Mouse (Mus musculus) forebrain, postnatal 0 days (tissue): ENCODE results near the gene Chpt1. TPM values are rescaled to one million over a fixed set of nuclear protein-coding genes. Genes with fewer than 3 reads are reported as not detected.

ENCODE experiments used
- ATAC-seq: fragments of 200-750 bp; cut with Nextera tagmentation; 2 replicates; pipeline ENCODE4 v1.8.0; 2017; ENCODE audit warnings: mild to moderate bottlenecking, moderate library complexity
- DNase-seq: peaks from one replicate; pipeline ENCODE4 v3.0.0-alpha.2; 2015
- H3K27ac ChIP-seq: fragments of 300-500 bp; sonication (generic); 2 replicates; pipeline ENCODE4 v1.5.1; 2014; ENCODE audit warnings: low read depth, mild to moderate bottlenecking, antibody characterized with exemption, low read length, moderate library complexity, mixed read lengths
- H3K27me3 ChIP-seq: fragments of 300-500 bp; sonication (generic); 2 replicates; pipeline ENCODE4 v1.6.1; 2014; ENCODE audit warnings: mild to moderate bottlenecking, low read length, mixed read lengths; ENCODE audit not compliant: insufficient read depth
- H3K36me3 ChIP-seq: fragments of 300-500 bp; sonication (generic); 2 replicates; pipeline ENCODE4 v1.6.1; 2014; ENCODE audit warnings: mild to moderate bottlenecking, moderate library complexity; ENCODE audit not compliant: insufficient read depth
- H3K4me1 ChIP-seq: fragments of 300-500 bp; sonication (generic); 2 replicates; pipeline ENCODE4 v1.6.1; 2014; ENCODE audit warnings: antibody characterized with exemption; ENCODE audit not compliant: insufficient read depth
- H3K4me2 ChIP-seq: fragments of 300-500 bp; sonication (generic); 2 replicates; pipeline ENCODE4 v1.6.1; 2014; ENCODE audit warnings: low read depth, mild to moderate bottlenecking, moderate library complexity
- H3K4me3 ChIP-seq: fragments of 300-500 bp; sonication (generic); 2 replicates; pipeline ENCODE4 v1.5.1; 2014; ENCODE audit warnings: low read depth, low read length, mixed read lengths
- H3K9ac ChIP-seq: fragments of 300-500 bp; sonication (generic); 2 replicates; pipeline ENCODE4 v1.6.1; 2014; ENCODE audit warnings: mild to moderate bottlenecking
- H3K9me3 ChIP-seq: fragments of 300-500 bp; sonication (generic); 2 replicates; pipeline ENCODE4 v1.6.1; 2016; ENCODE audit warnings: low read length
- CTCF ChIP-seq: sonication (generic); IDR thresholded peaks from 2 replicates; pipeline ENCODE4 v1.5.1; 2016; ENCODE audit warnings: antibody characterized with exemption, control low read depth, low read depth
- WGBS: fragments of 180-500 bp; shearing (Covaris S2); extraction: QIAGEN DNeasy Blood & Tissue Kit; methylation state at CpG from one replicate; pipeline ENCODE4 v1.1.7; 2014; 5-methylcytosine and 5-hydroxymethylcytosine counted together
- polyA plus RNA-seq: library from polyadenylated mRNA; unstranded; fragments of >200 nt; fragmentation: Nextera tagmentation; extraction: Ambion mirVana; gene quantifications from 2 replicates; pipeline ENCODE4 v1.2.1, GENCODE M21; 2015
- total RNA-seq: library from RNA; depleted of rRNA; stranded (reverse); fragments of >200 nt; gene quantifications from 2 replicates; pipeline ENCODE4 v1.2.3, GENCODE M21; 2014

The Chpt1 gene
- total and polyA plus RNA-seq, 2 experiments from 2014 or later = 19.3 to 21.3 TPM

GRCm38 (mm10) chr10:88426158-88426816 is 77.6 kb downstream of the Chpt1 start:
- peak; percentile 87 for TF ChIP-seq CTCF
- DNase-seq (peak; percentile 86), ATAC-seq (peak; percentile 94)
- no peaks in the 10 kb centered on the region for H3K4me1 ChIP-seq
- no peak overlapping the region for H3K4me2 ChIP-seq
- H3K27ac ChIP-seq = no peak overlapping the region
- H3K9me3 ChIP-seq = no peaks in the 10 kb centered on the region
- no peaks in the 10 kb centered on the region for H3K27me3 ChIP-seq
- peaks cover 49% of the 10 kb centered on the region for H3K36me3 ChIP-seq
- WGBS = 99% methylated on average over 2 of the region's 2 CpGs
- no peak overlapping the region for H3K9ac ChIP-seq
- no peak overlapping the region for H3K4me3 ChIP-seq

DNA sequence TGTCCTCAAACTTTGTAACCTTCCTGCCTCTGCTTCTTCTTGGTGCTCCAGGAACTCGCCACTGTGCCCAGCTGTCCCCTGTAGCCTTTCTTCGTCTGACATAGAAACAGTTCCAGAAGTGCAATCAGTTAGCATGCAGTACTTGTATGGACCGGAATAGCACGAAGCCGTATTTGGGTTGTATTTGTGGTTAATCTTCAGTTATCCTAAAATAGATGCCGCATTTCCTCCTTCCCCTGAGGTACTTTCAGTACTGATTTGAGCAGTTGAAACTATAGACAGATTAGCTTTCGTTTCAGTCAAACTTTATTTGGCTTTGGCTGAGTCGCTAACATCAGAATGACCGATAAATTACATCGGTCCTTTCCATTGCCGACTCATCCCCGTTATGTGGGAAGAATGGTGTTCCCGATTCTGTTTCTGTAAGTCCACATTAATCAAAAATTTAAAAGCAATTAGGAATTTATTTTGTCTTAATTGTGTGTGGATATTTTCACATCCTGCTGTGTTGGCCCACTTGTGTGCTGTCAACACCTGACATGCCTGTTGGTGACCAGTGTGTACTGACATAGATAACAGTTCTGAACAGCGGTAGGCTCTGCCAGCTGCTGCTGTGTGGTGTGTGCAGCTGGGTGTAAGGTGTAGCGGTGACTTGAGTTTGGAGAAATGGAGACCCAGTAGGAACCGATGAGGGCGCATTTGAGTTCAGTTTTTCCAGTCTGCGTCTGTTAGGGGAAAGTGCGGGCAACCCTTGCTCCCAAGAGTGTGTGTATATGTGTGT is 83.0 kb downstream of the Chpt1 start:
- no peak overlapping the region for H3K4me2 ChIP-seq
- 91% methylated on average over 19 of the region's 19 CpGs for WGBS
- no peak overlapping the region for H3K27ac ChIP-seq
- ATAC-seq (no peak), DNase-seq (no peak)
- no peaks in the 10 kb centered on the region for H3K27me3 ChIP-seq
- no peak overlapping the region for H3K9ac ChIP-seq
- H3K4me3 ChIP-seq = no peak overlapping the region
- H3K4me1 ChIP-seq = no peaks in the 10 kb centered on the region
- no peak for TF ChIP-seq CTCF
- peaks cover 33% of the 10 kb centered on the region for H3K36me3 ChIP-seq
- no peaks in the 10 kb centered on the region for H3K9me3 ChIP-seq

DNA sequence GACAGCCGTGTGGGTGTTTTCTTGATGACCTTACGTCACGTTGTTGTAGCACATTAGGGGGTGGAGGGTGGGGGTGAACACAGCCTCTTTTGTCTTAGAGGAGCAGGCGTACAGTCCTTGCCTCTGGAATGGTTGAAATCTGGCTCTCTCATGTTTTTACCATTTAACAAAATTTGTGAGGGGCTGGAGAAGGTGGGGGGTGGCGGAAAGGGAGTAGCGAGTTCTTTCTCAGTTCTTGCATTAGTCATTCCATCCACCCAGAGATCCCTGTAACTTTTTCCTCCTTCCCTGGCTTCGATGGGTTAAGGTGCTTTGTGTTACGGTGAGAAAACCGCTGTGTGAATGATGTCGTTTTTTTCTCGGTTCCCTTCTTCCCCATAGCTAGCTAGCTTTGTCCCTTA is 83.7 kb downstream of the Chpt1 start:
- peaks cover 40% of the 10 kb centered on the region for H3K36me3 ChIP-seq
- H3K4me3 ChIP-seq = no peak overlapping the region
- H3K27ac ChIP-seq = no peak overlapping the region
- H3K9ac ChIP-seq = no peak overlapping the region
- no peak for TF ChIP-seq CTCF
- WGBS = 72% methylated on average over 11 of the region's 11 CpGs
- no peaks in the 10 kb centered on the region for H3K9me3 ChIP-seq
- DNase-seq (no peak), ATAC-seq (no peak)
- no peaks in the 10 kb centered on the region for H3K4me1 ChIP-seq
- H3K27me3 ChIP-seq = no peaks in the 10 kb centered on the region
- no peak overlapping the region for H3K4me2 ChIP-seq

- no peak overlapping the region for H3K9ac ChIP-seq
- H3K27me3 ChIP-seq = no peaks in the 10 kb centered on the region
- no peak overlapping the region for H3K4me3 ChIP-seq
- H3K27ac ChIP-seq = no peak overlapping the region
- H3K36me3 ChIP-seq = peaks cover 43% of the 10 kb centered on the region
- TF ChIP-seq CTCF = no peak
- WGBS = 93% methylated on average over 5 of the region's 5 CpGs
- DNase-seq = no peak
- no peak overlapping the region for H3K4me2 ChIP-seq
- no peaks in the 10 kb centered on the region for H3K9me3 ChIP-seq
- no peak for ATAC-seq
- no peaks in the 10 kb centered on the region for H3K4me1 ChIP-seq
Observed at GRCm38 (mm10) chr10:88417686-88418085, 86.2 kb downstream of the Chpt1 start.

- ATAC-seq (peak; percentile 51), DNase-seq (peak; percentile 5)
- Histone ChIP-seq H3K4me3 (no peak overlapping the region), H3K9me3 (no peaks in the 10 kb centered on the region), H3K9ac (no peak overlapping the region), H3K27ac (no peak overlapping the region), H3K36me3 (peaks cover 22% of the 10 kb centered on the region), H3K4me2 (no peak overlapping the region), H3K27me3 (no peaks in the 10 kb centered on the region), H3K4me1 (no peaks in the 10 kb centered on the region)
- TF ChIP-seq CTCF = no peak
- WGBS = 43% methylated on average over 17 of the region's 17 CpGs
Observed at GRCm38 (mm10) chr10:88412290-88412995, 91.4 kb downstream of the Chpt1 start.

GRCm38 (mm10) chr10:88409751-88410150 is 94.1 kb downstream of the Chpt1 start:
- Histone ChIP-seq H3K9ac (no peak overlapping the region), H3K27ac (no peak overlapping the region), H3K9me3 (no peaks in the 10 kb centered on the region), H3K27me3 (no peaks in the 10 kb centered on the region), H3K4me2 (no peak overlapping the region), H3K36me3 (peaks cover 8% of the 10 kb centered on the region), H3K4me1 (no peaks in the 10 kb centered on the region), H3K4me3 (no peak overlapping the region)
- ATAC-seq (no peak), DNase-seq (no peak)
- no peak for TF ChIP-seq CTCF
- WGBS = 61% methylated on average over 2 of the region's 2 CpGs
